Mouse (Mus musculus): ENCODE measurements at regions not wholly inside any gene's neighbourhood (a gene's known extent, or its start where the extent isn't known, plus 50 kb on each side); places are given as distances from the start of the nearest gene placed in this dataset.

GRCm38 (mm10) chr4:7669992-7670794 lies 568.6 kb downstream of the Car8 start:
- DNase-seq (ENCODE audit: extremely low spot score in 1 of 2, low spot score in 1 of 2) = peak in 1 of 2 experiments; percentile 33

DNA sequence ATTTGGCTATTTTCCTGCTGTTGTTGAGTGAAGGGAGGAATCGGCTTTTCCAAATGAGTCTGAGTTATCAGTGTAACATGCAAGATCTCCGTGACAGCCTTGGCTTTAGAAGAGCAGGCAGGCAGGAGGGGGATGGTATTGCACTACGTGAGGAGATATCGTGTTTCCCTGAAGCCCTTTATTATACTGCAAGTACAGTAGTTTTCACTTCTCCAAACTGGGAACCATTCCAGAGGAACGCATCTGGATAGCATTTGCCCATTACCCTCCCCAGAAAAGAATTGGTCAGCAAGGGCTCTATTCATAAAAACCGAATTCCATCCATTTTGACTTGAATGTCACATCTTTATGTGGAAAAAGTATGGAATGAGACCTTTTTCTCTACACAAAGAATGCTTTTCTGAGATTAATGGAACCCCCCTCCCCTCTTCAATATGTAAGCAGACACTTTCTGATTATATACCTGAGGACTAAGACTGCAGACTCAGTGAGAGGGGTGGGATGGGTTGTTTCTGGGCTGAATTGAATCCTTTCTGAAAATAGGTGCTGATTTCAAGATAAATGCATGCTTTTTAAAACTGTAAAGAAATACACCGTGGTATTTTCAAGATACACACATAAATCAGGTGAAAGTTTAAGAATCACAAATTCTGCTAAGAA lies 571.8 kb downstream of the Car8 start:
- no peak for DNase-seq (ENCODE audit: extremely low spot score in 1 of 2, low spot score in 1 of 2)

- DNase-seq (ENCODE audit: extremely low spot score in 1 of 2, low spot score in 1 of 2) = peak in 1 of 2 experiments; percentile 26
Measured at GRCm38 (mm10) chr4:7642878-7643590, 595.8 kb downstream of the Car8 start.

DNA sequence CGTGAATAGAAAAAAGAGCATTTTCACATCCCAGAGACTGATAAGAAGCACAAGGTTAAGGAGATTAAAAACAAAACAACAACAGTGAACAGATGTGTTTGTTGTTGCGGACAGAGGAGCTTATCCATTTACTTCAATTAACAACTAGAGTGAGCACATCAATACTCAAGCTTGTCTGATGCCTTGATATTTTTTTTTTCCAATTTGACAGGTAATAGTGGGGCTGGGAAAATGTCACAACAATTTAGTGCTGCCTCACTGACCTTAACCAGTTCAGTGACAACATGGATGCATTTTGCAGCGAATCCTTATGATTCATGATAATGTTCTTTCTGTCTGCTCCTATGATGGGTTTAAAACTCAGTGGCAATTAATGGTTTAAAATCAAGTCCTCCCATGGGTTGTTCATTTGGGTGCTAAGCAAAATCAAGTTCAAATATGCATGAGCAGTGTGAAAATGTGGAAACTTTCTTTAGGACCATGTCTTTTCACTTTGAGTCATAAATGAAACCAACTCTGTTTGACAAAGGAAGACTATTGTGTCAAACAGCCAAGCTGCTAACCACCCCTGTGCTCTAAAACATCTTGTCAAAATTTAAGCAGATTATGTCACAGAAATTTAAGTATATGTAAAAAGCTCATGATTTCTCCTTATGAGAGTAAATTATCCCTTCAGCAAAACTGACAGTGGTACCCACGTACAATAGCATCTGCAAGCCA lies 641.0 kb downstream of the Car8 start:
- DNase-seq (ENCODE audit: extremely low spot score in 1 of 2, low spot score in 1 of 2) = no peak

- peak; percentile 75 to 76 for DNase-seq (ENCODE audit: extremely low spot score in 1 of 2, low spot score in 1 of 2)
Measured at GRCm38 (mm10) chr4:7596116-7596515, 642.7 kb downstream of the Car8 start.

DNA sequence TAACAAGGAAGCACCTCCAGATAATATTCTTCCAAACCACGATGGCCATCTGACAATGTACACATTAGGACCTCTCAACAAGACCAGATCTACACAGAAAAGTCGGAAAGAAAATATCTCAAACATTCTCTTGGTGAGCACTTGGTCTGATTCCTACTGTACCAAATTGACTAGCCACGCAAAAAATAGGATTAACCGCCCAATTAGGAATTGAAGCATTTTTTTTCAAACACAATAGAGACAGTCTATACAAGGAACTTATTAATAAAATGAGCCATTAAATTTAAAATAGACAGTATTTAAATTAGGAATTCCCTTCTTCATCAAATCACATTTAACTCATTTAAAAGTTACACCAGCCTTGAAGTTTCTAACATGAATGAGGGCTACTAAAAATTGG lies 655.0 kb downstream of the Car8 start:
- DNase-seq (ENCODE audit: extremely low spot score in 1 of 2, low spot score in 1 of 2) = no peak

DNA sequence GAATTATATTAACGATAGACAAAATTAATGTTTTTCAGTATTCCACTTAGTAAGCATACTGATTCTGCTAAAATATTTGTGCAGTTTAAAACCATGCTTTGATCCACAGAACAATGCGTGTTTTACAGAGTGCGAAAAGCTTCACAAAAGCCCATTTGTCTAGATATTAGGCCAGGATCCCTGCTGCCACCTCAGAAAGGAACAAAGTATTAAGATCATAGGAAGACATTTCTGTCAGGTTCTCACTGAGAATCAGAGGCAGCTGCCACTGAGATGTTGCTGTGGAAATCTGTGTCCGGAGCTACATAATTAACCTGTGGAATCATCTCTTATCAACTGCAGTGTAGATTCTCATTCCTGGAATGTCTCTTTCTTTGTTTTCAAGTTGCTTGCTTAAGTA lies 656.9 kb downstream of the Car8 start:
- DNase-seq (ENCODE audit: extremely low spot score in 1 of 2, low spot score in 1 of 2) = no peak

DNA sequence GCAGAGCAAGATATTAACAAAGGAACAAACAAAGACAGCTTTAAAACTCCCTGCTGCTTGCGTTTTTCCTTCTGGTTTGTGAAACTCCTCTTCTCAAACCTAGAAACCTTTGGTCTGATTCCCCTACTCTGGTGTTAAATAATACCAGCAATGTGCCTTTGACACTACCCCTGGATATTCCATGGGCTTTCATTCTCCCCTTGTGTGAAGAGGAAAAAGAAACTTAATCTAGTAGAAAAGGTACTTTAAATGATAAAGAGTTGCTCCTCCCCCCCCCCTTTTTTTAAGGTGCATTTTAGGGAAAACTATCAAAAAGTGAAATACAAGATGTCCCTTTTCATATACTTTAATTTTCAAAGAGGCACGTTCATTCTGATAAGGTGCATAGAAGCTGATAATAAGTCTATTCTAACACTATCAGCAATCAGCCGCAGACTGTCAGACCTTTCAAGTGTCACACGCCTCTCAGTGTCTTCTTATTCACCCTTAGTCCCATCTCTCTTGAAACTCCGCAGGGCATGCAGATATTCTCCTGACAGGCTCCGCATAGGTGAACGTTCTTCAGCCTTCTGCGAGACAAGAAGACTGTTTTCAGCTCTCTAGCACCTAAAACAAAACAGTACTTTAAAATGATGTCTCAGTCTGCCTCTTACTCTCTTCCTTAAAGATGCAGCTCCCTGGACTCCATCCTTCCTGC lies 657.5 kb downstream of the Car8 start:
- DNase-seq (ENCODE audit: extremely low spot score in 1 of 2, low spot score in 1 of 2) = no peak

- peak; percentile 39 to 71 for DNase-seq (ENCODE audit: extremely low spot score in 1 of 2, low spot score in 1 of 2)
Measured at GRCm38 (mm10) chr4:7580554-7581219, 658.2 kb downstream of the Car8 start.

DNA sequence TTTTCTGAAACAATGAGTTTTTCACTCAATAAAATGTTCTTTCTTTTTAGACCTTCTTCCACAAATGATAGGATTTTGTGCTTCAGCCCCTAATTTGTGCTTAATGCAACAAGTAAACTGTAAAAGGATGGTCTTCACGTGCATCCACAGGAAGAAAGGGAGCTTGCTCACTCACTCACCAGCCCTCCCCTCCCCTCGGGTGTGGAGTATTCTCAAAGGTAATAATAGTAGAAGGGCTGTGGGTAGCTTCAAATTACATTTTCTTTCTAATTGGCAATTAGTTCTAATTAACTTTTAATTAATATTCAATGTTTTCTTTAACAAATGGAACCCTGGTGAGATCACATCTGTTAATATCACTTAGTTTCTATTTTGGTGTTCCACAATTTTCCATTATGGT lies 664.8 kb downstream of the Car8 start:
- no peak for DNase-seq (ENCODE audit: extremely low spot score in 1 of 2, low spot score in 1 of 2)

- DNase-seq (ENCODE audit: extremely low spot score in 1 of 2, low spot score in 1 of 2) = peak in 1 of 2 experiments; percentile 20
Measured at GRCm38 (mm10) chr4:7567687-7568393, 671.0 kb downstream of the Car8 start.

GRCm38 (mm10) chr4:7559867-7560832 lies 678.7 kb downstream of the Car8 start:
- peak in 1 of 2 experiments; percentile 7 for DNase-seq (ENCODE audit: extremely low spot score in 1 of 2, low spot score in 1 of 2)

- no peak for DNase-seq (ENCODE audit: extremely low spot score in 1 of 2, low spot score in 1 of 2)
Measured at GRCm38 (mm10) chr4:7558721-7559120, 680.1 kb downstream of the Car8 start.

DNA sequence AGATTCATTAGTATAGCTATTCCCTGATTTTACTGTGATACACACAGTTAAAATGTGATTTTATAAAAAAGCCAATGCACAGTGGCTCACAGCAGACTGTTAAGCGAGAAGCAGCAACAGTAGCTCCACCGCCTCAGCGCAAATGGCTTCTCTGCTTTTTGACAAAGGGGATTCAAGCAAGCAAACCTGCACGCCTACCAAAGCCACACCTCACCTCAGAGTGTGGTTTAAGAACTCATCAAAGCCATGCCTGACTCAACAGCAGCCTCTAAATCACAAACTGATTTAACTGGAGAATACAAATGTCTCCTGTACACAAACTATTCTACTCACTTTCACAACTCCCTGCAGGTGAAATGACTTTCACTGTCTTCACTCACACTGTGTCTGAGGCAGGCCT lies 704.5 kb downstream of the Car8 start:
- no peak for DNase-seq (ENCODE audit: extremely low spot score in 1 of 2, low spot score in 1 of 2)

DNA sequence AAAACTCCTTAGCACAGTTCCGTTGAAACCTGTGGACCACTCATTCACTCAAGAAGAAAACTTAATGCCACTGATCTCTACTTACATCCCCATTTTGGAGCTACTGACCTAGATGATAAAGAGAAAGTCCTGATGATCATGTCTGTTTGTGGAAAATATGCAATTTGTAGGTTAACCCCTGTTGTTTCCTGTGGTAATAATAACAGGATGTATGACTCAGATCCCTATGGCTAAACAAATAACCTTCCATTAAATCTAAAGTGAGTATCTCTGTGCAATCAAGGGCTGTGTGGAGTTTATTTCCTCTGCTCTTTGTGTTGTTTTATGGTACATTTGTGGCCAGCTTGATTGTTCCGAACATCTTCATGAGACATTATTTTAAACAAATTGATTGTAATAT lies 711.1 kb downstream of the Car8 start:
- DNase-seq (ENCODE audit: extremely low spot score in 1 of 2, low spot score in 1 of 2) = no peak

DNA sequence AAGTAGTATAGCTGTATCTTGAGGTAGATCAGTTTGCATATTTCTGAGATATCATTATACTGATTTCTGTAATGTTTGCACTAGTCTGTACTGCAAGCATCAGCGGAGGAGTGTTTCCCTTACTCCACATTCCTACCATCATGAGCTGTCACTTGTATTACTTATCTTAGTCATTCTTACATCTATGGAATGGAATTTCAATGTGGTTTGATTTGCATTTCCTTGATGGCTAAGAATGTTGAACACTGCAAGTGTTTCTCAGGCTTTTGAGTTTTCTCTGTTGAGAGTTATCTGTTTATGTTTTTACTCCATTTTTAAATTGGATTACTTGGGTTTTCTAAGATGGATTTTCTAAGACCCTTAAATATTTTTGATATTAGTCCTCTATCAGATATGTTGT lies 725.8 kb downstream of the Car8 start:
- DNase-seq (ENCODE audit: extremely low spot score in 1 of 2, low spot score in 1 of 2) = no peak

- no peak for DNase-seq (ENCODE audit: extremely low spot score in 1 of 2, low spot score in 1 of 2)
Measured at GRCm38 (mm10) chr4:7485552-7485951, 753.3 kb downstream of the Car8 start.

DNA sequence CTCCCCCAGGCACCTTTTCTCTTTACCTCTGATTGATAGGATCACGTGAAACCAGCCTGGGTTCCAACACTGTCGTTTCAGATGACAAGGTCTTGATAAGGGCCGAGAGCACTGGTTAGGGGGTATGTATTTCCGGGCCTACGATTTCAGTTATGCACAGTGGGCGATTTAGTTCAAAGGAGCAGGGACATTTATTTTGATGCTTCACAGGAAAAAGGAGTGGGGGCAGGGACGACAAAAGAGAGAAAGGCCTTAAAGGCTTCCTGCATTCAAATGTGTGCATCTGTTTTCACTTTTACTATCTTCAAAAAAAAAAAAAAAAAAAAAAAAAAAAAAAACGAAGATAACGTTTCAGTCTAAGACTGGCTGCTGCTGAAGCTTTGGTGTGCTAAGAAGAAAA lies 783.7 kb downstream of the Car8 start:
- DNase-seq (ENCODE audit: extremely low spot score in 1 of 2, low spot score in 1 of 2) = no peak
